Mouse (Mus musculus): ENCODE measurements around the gene Zfand2b. TPM values are rescaled to one million over a fixed set of nuclear protein-coding genes. Genes with fewer than 3 reads are reported as not detected.
A peak's percentile ranks its signal among the peaks of the same experiment; 100 is the strongest.

The Zfand2b gene
- total RNA-seq, 2 experiments from 2014 or later, result 27.5 to 31.4 TPM

DNA sequence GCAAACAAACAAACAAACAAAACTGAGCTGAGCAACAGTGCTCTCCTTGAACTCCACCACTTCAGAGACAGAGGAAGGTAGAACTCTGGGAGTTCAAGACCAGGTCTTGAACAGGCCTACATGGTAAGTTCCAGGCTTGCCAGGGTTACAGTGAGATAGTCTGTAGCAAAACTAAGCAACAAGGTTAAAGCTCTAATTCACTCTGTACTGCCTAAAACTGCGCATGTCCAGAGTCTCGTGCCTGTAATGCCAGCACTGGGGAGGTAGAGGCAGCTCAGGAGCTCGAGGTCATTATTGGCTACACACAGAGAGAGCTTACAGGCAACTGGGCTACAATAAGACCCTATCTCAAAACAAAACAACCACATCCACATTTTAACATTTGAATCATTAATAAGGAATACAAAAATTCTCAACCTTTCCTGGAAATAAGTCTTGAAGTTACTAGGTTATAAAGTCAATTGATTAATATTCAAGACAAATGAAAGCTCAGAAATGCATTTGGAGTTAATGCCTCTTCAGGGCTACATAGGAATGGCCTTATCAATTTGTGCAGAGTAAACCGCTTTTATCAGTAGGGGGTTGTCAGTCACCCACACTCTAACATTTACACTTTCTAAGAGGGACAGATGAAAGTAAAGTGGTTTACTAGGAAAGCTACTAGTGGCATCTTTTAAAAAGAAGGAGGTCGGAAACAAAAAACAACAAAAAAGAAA, 8.7 kb upstream of the Zfand2b start:
- no peak for DNase-seq (ENCODE audit: low spot score in 2 of 2)

DNA sequence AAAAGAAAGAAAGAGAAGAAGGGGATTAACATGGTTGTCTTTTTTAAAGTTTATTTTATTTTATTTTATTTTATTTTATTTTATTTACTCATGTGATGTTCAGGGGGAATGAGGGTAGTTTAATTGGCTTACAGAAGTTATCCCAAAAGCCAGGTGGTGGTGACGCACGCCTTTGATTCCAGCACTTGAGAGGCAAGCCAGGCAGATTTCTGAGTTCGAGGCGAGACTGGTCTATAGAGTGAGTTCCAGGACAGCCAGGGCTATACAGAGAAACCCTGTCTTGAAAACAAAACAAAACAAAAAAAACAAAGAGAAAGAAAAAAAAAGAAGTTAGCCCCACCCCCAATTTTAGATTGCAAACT, 8.2 kb upstream of the Zfand2b start:
- no peak for DNase-seq (ENCODE audit: low spot score in 2 of 2)

GRCm38 (mm10) chr1:75168093-75168471, 364 bp upstream of the Zfand2b start:
- DNase-seq (ENCODE audit: low spot score in 2 of 2), result no peak

GRCm38 (mm10) chr1:75179334-75180104, 11.1 kb downstream of the Zfand2b start:
- DNase-seq (ENCODE audit: low spot score in 2 of 2), result no peak

DNA sequence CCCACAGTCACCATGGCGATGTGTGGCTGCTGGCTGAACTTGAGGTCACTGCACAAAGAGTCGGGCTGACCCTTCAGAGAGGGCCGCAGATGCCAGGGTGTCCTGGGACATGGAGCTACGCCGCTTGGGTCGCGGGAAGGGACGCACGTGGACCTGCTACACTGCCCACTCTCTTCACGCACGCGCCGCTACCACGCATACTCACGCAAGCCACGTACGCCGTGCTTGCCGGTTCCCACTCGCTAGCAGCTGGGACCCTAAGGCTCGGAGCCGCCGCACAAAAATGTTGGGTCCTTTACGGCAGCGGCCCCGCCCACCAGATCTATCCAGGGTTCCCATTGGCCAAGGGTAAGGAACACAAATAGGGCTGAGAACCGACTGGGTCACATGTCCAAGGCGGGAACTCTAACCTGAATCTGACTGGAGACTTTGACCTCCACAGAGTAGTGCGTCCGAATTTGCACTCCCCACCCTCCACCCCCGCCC, 11.7 kb downstream of the Zfand2b start, which contains the start of gene Abcb6:
Abcb6 (minus strand) TSS at position 288 of the 486 bp plus-strand sequence.
- peak; percentile 52 to 80 for DNase-seq (ENCODE audit: low spot score in 2 of 2)

- DNase-seq (ENCODE audit: low spot score in 2 of 2), result no peak
These were observed 12.3 kb downstream of the Zfand2b start for GRCm38 (mm10) chr1:75180741-75181140.

GRCm38 (mm10) chr1:75181377-75181870, 13.0 kb downstream of the Zfand2b start:
- no peak for DNase-seq (ENCODE audit: low spot score in 2 of 2)

DNA sequence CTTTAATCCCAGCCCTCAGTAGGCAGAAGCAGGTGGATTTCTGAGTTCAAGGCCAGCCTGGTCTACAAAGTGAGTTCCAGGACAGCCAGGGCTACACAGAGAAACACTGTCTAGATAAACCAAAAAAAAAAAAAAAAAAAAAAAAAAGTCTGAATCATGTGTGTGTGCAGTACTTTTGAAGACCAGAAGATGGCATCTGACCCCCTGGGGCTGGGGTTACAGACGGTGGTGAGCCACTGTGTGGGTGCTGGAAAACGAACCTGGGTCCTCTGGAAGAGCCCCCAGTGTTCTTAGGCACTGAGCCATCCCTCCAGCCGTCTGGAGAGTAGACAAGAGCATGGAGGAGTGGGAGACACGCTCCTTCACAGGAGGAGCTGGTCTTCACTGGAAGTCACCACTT, 13.7 kb downstream of the Zfand2b start:
- no peak for DNase-seq (ENCODE audit: low spot score in 2 of 2)

DNA sequence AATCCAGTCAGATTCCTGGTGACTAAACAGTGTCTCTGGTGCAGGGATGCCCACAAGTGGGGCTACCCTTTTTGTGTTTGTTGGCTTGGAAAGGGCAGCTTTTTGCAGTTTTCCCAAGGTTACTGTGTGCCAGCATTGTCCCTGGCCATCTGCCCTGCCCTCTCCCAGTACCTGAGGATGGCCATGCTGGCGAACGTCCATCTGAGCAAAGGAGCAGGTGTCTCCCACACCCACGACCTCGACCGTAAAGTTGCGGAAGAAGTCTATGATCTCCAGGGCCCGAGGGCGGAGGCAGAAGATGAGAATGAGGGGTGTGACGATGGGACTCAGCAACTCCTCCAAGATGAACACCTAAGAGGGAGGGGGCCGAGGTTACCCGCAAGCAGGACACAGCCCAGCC, 17.0 kb downstream of the Zfand2b start:
- no peak for DNase-seq (ENCODE audit: low spot score in 2 of 2)

GRCm38 (mm10) chr1:75187126-75187525, 18.7 kb downstream of the Zfand2b start:
- no peak for DNase-seq (ENCODE audit: low spot score in 2 of 2)

GRCm38 (mm10) chr1:75187914-75188483, 19.6 kb downstream of the Zfand2b start:
- no peak for DNase-seq (ENCODE audit: low spot score in 2 of 2)

- no peak for DNase-seq (ENCODE audit: low spot score in 2 of 2)
These were observed 22.1 kb downstream of the Zfand2b start for GRCm38 (mm10) chr1:75190577-75190976.

GRCm38 (mm10) chr1:75191258-75191621, 22.8 kb downstream of the Zfand2b start:
- DNase-seq (ENCODE audit: low spot score in 2 of 2), result no peak

DNA sequence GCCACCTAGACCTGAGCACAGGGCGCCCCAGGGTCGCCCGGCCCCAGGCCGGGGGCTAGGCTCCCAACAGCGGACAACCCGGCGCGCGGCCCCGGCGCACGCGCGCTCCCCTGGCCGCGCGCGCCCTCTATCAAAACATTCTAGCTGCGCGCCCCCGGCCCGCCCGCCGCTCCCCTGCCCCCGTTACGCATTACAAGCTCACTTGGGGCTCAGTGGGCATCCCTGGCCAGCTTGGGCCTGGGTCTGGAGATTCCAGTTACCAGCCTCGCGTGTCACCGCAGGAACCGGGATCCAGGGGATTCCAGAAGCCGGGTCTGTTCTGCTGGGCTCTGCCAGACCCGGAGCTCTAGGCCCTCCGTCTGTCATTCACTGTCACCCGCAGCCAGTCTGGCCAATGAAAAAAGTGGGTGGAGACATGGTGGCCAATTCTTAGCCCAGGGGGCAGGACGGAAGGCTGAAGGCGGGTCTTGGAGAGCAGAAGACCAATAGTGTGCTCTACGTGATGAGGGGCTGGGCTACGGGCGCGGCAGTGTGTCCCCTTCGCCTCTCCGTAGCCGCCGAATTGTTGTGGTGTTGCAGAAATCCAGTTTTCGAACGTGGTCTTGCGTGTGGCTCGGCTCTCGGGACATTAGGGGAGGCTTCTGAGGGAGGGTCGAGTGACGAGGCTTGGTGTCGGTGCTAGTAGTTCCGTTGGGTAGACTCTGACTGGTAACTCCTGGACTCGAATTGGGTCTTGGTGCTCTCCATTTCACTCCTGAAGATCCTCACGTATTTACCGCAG, 23.4 kb downstream of the Zfand2b start, which contains the start of the genes Ankzf1 and Atg9a:
Ankzf1 (plus strand) TSS at position 530 of the 781 bp plus-strand sequence.
Atg9a (minus strand) TSS at position 575 of the 781 bp plus-strand sequence.
- peak; percentile 65 to 93 for DNase-seq (ENCODE audit: low spot score in 2 of 2)

GRCm38 (mm10) chr1:75192452-75192851, 24.0 kb downstream of the Zfand2b start:
- DNase-seq (ENCODE audit: low spot score in 2 of 2), result no peak

GRCm38 (mm10) chr1:75201236-75201635, 32.8 kb downstream of the Zfand2b start:
- DNase-seq (ENCODE audit: low spot score in 2 of 2), result no peak

DNA sequence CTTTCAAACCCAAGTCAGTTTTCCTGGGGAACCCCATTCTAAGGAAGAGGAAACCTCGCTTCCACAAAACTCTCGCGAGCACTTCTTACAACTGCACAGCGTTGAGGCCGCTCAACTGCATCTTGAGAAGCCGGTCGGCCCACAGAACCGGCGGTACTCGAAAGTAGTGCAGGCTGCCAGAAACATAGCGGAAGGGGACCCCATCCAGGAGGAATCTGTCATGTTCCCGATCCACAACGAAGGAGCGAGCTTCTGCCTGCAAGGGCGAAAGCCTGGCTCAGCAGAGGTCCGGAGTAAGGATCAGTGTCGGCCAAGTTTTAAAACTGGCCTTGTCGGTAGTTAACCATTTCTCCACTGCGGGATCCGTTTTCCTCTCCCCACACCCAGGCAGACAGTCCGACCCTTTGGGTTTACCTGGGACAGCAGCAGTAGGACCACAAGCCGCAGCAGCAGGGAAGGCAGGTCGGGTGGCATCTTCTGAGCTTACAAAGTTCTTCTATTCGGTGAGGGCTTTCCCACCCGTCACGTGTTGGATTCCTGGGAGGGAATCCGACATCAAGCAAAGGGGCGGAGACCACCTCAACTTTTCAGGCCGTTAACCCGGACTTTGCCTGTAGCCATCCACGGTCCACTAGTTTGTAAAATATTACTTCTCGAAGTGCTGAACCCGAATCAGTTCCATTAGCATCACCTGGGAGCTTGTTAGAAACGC, 40.7 kb downstream of the Zfand2b start:
- DNase-seq (ENCODE audit: low spot score in 2 of 2), result no peak

DNA sequence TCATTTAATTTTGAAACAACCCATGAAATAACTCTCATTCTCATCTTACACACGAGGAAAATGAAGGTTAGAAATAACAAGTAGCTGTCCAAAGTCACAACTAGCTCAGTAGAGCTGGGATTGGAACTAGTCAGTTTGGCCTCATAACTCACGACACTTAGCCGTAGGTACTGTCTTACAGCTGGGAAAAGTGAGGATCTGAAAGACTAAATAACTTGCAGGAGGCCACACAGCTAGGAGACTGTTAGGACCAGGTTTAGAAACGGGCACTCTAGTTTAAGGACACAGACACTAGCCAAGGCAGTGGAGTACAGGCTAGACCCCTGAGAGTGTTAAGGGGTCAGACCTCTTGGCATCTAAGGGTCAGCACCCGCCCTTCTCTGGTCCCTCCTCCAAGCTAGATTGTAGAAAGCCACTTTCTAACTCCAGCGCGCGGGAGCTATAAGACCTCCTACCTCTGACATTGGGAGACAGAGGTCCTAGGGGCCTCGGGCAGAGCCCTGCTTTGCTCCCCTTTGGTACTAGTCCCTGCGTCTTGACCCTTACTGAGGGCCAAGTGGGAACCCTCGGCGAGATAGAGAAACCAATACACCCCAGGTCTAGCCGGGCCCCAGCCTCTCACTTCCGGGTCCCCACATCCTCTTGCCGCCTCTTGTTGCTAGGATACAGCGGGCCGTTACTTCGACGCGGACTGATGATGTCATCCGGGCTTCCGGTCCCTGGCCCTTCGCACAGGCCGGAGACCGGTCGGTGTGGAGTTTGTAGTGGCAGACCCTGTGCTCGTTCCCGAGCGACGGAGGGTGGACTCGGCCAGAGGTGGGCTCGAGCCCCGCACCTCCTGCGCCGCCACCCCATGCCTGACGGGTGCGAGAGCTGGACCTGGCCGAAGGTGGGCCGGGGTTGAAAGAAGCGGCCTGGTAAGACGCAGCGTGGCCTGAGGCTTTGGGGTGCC, 42.0 kb downstream of the Zfand2b start, which contains the start of the genes Glb1l and Stk16:
Glb1l (minus strand) TSS at position 678 of the 952 bp plus-strand sequence.
Stk16 (plus strand) TSS at position 703 of the 952 bp plus-strand sequence.
- peak; percentile 89 to 91 for DNase-seq (ENCODE audit: low spot score in 2 of 2)

DNA sequence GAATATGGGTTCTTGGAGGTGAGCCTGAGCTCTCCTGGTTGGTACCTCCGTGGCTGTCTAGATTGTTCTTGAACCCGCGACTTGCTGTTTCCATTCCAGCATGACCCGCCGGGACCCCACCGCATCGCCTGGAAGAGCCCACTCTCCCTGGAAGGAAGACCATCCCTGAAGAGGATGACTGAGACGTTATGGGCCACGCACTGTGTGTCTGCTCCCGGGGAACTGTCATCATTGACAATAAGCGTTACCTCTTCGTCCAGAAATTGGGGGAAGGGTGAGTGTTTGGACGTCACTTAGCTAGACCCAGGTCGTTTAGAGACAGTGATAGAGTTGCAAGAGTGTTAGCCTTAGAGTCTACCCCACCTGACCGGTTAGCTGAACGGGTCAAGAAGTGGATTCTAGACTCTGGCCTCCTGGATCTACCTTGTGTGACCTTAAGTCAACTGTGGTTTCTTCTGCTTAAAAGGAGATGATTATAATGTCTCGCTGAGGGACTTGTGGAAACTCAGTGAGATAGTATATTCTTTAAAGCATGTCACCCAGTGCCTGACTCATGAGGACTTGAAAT, 42.8 kb downstream of the Zfand2b start:
- no peak for DNase-seq (ENCODE audit: low spot score in 2 of 2)
